In the genomic region with DNA sequence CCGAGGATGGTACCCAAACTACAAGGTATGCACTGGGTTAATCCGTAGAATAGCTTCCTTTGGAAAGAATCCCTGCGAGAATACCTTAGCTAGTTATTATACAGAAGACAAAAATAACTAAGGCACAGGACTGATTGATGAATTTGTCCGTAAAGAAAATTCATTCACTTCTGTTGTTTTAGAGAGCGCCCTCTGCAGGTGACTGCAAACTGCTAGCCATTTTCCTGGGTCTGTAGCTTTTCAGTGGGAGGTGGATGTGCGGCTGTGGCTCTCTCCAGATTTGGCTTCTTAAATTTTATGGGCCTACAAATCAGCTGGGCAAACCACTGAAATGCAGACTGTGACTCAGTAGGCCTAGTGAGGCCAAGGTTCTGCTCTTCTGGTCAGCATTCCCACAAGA, we compare ENCODE assay signal across 1 mouse cellular context.
TF ChIP-seq lines count a peak whose summit lies in the region.

No protein-coding gene starts in this region.

TF ChIP-seq in ES-E14, 5 proteins besides CTCF, POLR2A, EP300 and RAD21 (continued from another document):
- no peak for TF ChIP-seq HCFC1 (IDR thresholded peaks at IDR 0.05; ENCODE audit: borderline replicate concordance, insufficient read depth, low read length)
TF ChIP-seq in ES-E14: peak in this region for 0.
